Mouse (Mus musculus): ENCODE measurements around the gene AI467606. TPM values are rescaled to one million over a fixed set of nuclear protein-coding genes. Genes with fewer than 3 reads are reported as not detected.

AI467606 gene
- total RNA-seq, 2 experiments from 2014 or later = 1.0 to 2.0 TPM

- H3K27ac ChIP-seq = peak overlapping the region; percentile 64; the same call in 1 of the 2 replicates
- H3K4me3 ChIP-seq = no peak overlapping the region
- TF ChIP-seq CTCF (conservative IDR thresholded peaks at IDR 0.05) = no peak
- peak in 1 of 2 experiments; percentile 43 for DNase-seq (ENCODE audit: low spot score in 2 of 2)
Observed at GRCm38 (mm10) chr7:127116331-127116935, 25.3 kb downstream of the AI467606 start.

- H3K27ac ChIP-seq = no peak overlapping the region
- H3K4me3 ChIP-seq = no peak overlapping the region
- peak; percentile 66 for TF ChIP-seq CTCF (conservative IDR thresholded peaks at IDR 0.05)
- DNase-seq (ENCODE audit: low spot score in 2 of 2) = no peak
Observed at GRCm38 (mm10) chr7:127117948-127118347, 26.8 kb downstream of the AI467606 start.

- Histone ChIP-seq H3K27ac (no peak overlapping the region), H3K4me3 (no peak overlapping the region)
- TF ChIP-seq CTCF (conservative IDR thresholded peaks at IDR 0.05) = no peak
- no peak for DNase-seq (ENCODE audit: low spot score in 2 of 2)
Observed at GRCm38 (mm10) chr7:127118671-127119445, 27.7 kb downstream of the AI467606 start.

- Histone ChIP-seq H3K4me3 (no peak overlapping the region), H3K27ac (no peak overlapping the region)
- no peak for DNase-seq (ENCODE audit: low spot score in 2 of 2)
- TF ChIP-seq CTCF (conservative IDR thresholded peaks at IDR 0.05) = no peak
Observed at GRCm38 (mm10) chr7:127121061-127121910, 30.1 kb downstream of the AI467606 start.

GRCm38 (mm10) chr7:127121911-127122270, 30.7 kb downstream of the AI467606 start, which contains the start of gene Qprt:
Qprt (minus strand) TSS chr7:127122226.
- Histone ChIP-seq H3K4me3 (no peak within 1 kb of the TSS), H3K27ac (no peak within 1 kb of the TSS)
- DNase-seq (ENCODE audit: low spot score in 2 of 2) = no peak
- TF ChIP-seq CTCF (conservative IDR thresholded peaks at IDR 0.05) = no peak

- TF ChIP-seq CTCF (conservative IDR thresholded peaks at IDR 0.05) = peak; percentile 84
- no peak overlapping the region for H3K4me3 ChIP-seq
- H3K27ac ChIP-seq = peak overlapping the region; percentile 61
- DNase-seq (ENCODE audit: low spot score in 2 of 2) = peak; percentile 63 to 70
Observed at GRCm38 (mm10) chr7:127129638-127130037, 38.5 kb downstream of the AI467606 start.

- no peak for TF ChIP-seq CTCF (conservative IDR thresholded peaks at IDR 0.05)
- DNase-seq (ENCODE audit: low spot score in 2 of 2) = no peak
- no peak overlapping the region for H3K4me3 ChIP-seq
- peak overlapping the region; percentile 29; the same call in 1 of the 2 replicates for H3K27ac ChIP-seq
Observed at GRCm38 (mm10) chr7:127133125-127133524, 42.0 kb downstream of the AI467606 start.

GRCm38 (mm10) chr7:127134821-127135447, 43.8 kb downstream of the AI467606 start:
- no peak for DNase-seq (ENCODE audit: low spot score in 2 of 2)
- TF ChIP-seq CTCF (conservative IDR thresholded peaks at IDR 0.05) = no peak

GRCm38 (mm10) chr7:127136181-127137071, 45.3 kb downstream of the AI467606 start:
- DNase-seq (ENCODE audit: low spot score in 2 of 2) = no peak
- Histone ChIP-seq H3K27ac (no peak overlapping the region), H3K4me3 (no peak overlapping the region)
- no peak for TF ChIP-seq CTCF (conservative IDR thresholded peaks at IDR 0.05)

More at GRCm38 (mm10) chr7:127134821-127135447, 43.8 kb downstream of the AI467606 start:
- H3K4me3 ChIP-seq = no peak overlapping the region
- H3K27ac ChIP-seq = no peak overlapping the region

- TF ChIP-seq CTCF (conservative IDR thresholded peaks at IDR 0.05) = no peak
- no peak within 1 kb of the TSS for H3K4me3 ChIP-seq
- no peak within 1 kb of the TSS for H3K27ac ChIP-seq
- no peak for DNase-seq (ENCODE audit: low spot score in 2 of 2)
Observed at GRCm38 (mm10) chr7:127137262-127138017, 46.3 kb downstream of the AI467606 start, which contains the start of gene Spn. Spn (minus strand) TSS chr7:127137823.

- no peak overlapping the region for H3K27ac ChIP-seq
- no peak overlapping the region for H3K4me3 ChIP-seq
- no peak for TF ChIP-seq CTCF (conservative IDR thresholded peaks at IDR 0.05)
- no peak for DNase-seq (ENCODE audit: low spot score in 2 of 2)
Observed at GRCm38 (mm10) chr7:127139100-127139499, 47.9 kb downstream of the AI467606 start.

Measured in layer of hippocampus, adult 2 months (tissue).